Mouse (Mus musculus): ENCODE results near the gene Snap25. TPM values are rescaled to one million over a fixed set of nuclear protein-coding genes. Genes with fewer than 3 reads are reported as not detected.

Gene Snap25
- total RNA-seq, 2 experiments from 2014 or later: not detected

DNA sequence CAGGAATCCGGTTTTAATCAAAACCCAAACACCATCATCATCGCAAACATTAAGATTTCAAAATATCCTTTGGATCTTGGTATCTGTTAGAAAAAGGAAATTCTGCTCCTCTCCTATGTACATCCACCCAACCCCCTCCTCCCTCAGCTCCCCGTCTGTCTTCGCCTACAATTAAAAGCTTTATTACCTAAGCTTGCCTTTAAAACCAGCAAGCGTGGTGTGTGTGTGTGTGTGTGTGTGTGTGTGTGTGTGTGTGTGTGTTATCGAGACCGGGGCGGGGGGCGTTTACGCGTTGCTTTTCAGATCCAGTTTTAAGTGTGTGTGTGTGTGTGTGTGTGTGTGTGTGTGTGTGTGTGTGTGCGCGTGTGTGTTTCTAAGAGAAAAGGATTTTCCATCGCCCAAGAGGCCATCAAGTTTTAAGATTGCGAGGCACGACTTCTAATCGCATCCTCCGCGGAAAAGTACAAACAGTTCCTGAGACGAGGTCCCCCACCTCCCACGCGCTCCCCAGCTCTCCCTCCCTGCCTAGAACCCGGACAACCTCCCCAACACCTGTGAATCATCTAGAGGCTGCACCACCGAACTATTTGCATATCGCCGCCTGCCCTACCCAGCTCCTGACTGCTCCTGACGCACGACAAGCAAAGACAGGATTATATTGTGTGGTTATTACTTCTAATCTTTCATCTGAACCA, 1.4 kb upstream of the Snap25 start:
- ATAC-seq (ENCODE audit: poor library complexity, severe bottlenecking): no peak

GRCm38 (mm10) chr2:136712441-136713015, 725 bp upstream of the Snap25 start:
- no peak for ATAC-seq (ENCODE audit: poor library complexity, severe bottlenecking)

DNA sequence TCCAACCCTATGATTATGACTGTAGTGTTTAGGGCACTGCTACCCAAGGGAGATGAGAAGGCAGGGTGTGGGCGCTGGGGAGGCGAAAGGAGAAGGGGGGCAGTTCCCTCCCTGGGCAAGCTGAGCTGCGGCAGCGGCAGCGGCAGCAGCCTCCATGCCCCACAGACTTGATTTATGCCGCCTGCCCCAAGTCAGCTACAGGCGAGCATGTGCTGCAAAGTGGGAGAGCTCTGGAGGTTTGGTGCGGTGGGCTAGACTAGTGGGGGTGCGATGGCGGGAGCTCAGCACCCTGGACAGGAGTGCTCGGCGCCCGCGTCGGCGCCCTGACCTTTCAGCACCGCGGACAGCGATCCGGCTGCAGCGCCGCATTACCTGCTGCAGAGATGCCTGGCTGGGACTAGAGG, 757 bp downstream of the Snap25 start:
- ATAC-seq (ENCODE audit: poor library complexity, severe bottlenecking): peak; percentile 66; the same call in 1 of the 2 replicates

DNA sequence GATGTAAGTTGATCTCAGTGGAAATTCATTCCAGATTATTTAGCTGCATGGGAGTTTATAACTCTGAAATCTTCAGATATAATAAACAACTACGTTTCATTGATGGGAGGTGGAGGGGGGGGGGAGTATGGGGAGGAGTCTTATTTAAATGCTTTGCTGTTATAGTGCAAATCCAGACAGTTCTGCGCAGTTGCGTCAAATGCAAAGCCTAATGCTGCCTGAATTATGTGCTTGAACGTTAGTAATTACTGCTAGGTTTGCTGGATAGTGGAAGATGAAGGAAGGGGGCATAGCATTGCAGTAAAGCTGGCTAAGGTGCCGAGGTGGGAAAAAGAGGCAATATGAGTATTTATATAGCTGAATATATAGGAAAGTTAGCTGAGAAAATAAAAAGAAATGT, 2.3 kb downstream of the Snap25 start:
- ATAC-seq (ENCODE audit: poor library complexity, severe bottlenecking): no peak

DNA sequence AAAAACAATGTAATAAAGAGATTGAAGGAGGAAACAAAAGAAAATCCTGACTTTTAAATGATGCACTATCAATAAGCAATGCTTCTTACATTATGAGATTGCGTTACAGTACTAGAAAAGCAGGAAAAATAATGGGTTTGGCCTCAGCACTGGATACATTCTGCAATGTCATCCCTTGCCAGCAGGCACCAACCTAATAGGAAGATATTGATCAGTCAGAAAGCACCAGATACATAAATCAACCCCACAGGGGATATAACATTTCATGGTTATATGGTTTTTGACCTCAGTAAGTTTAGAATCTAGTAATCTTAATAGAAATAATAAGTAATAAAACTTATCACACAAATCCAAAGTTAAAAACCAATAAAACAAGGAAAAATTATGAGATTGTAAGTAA, 3.1 kb downstream of the Snap25 start:
- ATAC-seq (ENCODE audit: poor library complexity, severe bottlenecking): no peak

GRCm38 (mm10) chr2:136720235-136720634, 7.0 kb downstream of the Snap25 start:
- no peak for ATAC-seq (ENCODE audit: poor library complexity, severe bottlenecking)

- no peak for ATAC-seq (ENCODE audit: poor library complexity, severe bottlenecking)
These were observed 25.0 kb downstream of the Snap25 start for GRCm38 (mm10) chr2:136738260-136738659.

DNA sequence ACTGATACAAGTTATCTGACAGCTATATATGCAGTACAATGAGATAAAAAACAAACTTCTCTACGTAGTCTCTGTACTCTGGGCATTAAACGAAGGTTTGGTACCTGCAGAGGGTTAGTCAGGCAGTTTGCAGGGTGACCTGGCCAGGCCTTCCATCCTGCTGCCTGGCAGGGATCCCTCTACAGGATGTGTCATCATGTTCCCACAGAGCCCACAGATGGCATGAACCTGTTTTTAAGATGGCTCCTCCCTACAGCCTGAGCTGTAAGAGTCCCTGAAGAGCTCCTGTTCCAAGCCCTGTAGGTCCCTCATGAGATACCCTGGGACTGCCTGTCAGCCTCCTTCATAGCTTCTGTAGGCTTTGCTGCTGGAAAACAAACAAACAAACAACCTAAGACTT, 29.0 kb downstream of the Snap25 start:
- ATAC-seq (ENCODE audit: poor library complexity, severe bottlenecking): no peak

DNA sequence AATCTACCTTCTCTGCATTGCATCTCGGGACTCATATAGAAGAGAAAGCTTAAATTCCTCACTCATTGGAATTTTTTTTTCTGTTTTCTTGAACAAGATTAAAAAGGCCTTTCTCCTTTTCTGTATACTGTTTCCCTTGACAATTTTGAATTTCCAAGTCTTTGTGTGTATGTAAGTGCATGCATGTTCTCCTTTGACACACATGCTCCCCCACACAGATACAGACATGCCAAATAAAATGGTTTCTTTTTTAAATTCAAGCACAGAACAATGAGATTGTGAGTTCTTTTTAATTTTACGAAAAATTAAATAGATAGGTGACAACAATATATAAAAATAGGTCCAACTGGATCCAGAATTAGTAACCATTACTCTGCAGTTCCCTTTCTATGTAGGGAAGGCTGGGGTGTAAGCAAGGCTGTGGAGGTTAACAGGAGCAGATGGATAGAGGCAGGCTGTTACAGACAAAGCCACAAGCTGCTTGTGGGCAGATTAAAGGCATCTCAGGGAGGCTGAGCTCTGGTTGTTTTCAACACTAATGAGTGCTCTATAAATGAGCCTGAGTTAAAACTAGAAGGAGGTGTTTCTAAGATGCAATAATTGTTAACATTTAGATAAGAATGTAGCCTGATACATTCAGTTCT, 31.6 kb downstream of the Snap25 start:
- ATAC-seq (ENCODE audit: poor library complexity, severe bottlenecking): no peak

GRCm38 (mm10) chr2:136745327-136745994, 32.2 kb downstream of the Snap25 start:
- no peak for ATAC-seq (ENCODE audit: poor library complexity, severe bottlenecking)

DNA sequence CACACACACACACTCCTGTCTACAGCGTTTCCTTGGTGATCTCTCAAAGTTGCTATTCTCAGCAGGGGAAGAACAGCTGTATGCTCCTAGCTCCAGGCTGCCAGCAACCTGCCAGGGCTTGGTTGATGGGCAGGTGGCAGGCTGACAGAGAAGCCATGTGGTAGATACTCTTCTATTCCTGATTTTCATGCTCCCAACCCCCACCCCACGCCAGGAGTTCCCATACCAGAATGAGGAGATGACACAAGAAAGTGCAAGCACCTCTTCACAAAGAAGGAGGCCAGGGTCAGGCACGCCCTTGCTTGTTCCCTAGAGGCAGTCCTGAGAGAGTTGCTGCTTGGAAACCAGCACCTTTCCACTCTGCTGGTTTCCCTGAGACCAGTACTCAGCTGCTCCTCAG, 40.4 kb downstream of the Snap25 start:
- ATAC-seq (ENCODE audit: poor library complexity, severe bottlenecking): no peak

DNA sequence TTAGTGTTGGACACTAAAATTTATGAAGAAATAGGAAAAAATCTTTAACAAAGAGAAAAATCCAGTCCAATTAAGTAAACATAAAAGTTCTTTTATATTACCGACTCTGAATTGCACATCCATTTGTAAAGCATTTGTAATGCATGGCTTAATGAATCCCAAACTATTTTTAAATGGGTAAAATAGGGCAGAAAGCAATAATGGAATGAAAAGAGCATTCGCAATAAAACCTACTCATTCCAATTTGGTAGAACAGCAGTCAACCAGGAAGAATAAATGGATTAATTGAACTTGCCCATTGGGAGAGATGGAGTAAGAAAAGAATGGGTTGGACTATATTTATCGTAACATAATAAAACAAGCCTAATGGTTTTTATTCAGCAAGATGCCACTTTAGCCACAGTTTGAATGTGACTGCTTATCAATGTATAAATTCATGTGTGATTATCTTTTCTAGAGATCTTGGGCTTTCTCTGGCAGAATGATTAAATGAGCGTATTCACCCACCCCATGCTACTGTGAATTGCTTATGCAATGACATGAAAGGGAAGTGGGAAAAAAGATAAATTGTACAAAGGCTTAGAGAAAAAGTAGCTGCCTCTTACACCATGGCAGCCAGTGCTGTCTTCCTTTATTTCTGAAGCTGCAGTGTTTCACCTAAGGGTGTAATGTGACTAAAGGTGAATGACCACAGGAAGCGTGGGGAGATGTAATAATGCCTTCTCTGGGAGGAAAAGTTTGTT, 45.7 kb downstream of the Snap25 start:
- ATAC-seq (ENCODE audit: poor library complexity, severe bottlenecking): no peak

DNA sequence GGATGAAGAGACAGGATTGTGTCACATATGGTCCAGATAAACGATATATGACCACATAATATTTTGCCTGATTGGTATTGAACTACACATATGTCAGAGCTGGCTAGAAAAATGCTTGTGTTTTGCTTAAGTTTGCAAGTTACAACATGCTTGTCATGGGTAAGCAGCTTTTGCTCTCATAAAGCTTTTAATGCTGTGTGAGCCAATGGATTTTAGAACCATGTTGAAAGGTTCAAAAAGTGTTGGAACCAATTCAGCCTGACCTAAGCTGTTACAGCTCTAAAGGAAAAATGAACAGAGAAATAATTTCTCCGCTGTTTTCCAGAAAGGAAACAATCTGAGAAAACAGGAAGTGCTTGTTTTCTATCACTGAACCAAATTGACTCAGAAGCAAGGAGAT, 64.9 kb downstream of the Snap25 start:
- no peak for ATAC-seq (ENCODE audit: poor library complexity, severe bottlenecking)

- no peak for ATAC-seq (ENCODE audit: poor library complexity, severe bottlenecking)
These were observed 65.4 kb downstream of the Snap25 start for GRCm38 (mm10) chr2:136778674-136779073.

DNA sequence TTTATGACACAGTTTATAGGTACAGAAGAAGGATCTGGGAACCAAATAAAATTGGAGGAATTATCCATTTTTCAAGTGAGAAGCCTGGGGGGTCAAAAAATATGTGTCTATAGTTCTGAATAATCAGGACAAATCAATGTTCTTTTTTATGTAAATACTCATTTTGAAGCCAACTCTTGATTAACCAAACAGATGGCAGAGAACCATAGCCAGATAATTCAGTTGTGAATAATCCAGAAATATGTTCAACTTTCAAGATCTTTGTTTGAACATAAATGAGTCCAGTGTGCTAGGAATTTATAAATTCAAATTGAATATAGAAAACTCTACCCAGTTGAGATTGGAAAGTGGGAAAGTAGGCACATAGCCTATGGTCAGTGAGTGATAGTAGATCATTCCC, 67.0 kb downstream of the Snap25 start:
- ATAC-seq (ENCODE audit: poor library complexity, severe bottlenecking): no peak

- no peak for ATAC-seq (ENCODE audit: poor library complexity, severe bottlenecking)
These were observed 71.1 kb downstream of the Snap25 start for GRCm38 (mm10) chr2:136784310-136784709.

GRCm38 (mm10) chr2:136788379-136788778, 75.1 kb downstream of the Snap25 start:
- no peak for ATAC-seq (ENCODE audit: poor library complexity, severe bottlenecking)

- no peak for ATAC-seq (ENCODE audit: poor library complexity, severe bottlenecking)
These were observed 83.3 kb downstream of the Snap25 start for GRCm38 (mm10) chr2:136796518-136796917.

DNA sequence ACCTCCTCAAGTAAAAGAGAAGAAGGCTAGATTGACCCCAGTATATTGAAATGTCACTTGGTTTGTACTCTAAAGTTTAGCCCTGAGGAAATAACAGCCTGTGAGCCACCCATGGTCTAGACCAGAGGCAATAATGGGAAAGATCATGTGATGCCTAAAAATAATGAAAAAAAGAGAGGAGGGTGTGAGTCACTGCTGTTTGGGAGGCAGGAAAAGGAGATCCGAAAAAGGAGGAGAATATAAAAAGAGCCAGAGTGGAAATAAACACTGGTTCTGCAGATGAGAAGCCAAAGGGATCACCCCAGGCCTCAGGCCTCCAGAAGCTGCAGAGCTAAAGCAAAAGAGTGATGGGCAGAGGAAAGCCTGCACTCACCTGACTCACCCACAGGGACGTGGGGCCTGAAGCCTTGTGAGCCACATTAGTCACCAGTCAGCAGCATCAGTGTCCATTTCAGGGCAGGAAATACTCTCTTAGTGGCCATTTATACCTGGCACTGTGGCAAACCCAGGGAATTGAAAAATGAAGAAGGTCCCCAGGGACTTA, 85.7 kb downstream of the Snap25 start:
- no peak for ATAC-seq (ENCODE audit: poor library complexity, severe bottlenecking)

DNA sequence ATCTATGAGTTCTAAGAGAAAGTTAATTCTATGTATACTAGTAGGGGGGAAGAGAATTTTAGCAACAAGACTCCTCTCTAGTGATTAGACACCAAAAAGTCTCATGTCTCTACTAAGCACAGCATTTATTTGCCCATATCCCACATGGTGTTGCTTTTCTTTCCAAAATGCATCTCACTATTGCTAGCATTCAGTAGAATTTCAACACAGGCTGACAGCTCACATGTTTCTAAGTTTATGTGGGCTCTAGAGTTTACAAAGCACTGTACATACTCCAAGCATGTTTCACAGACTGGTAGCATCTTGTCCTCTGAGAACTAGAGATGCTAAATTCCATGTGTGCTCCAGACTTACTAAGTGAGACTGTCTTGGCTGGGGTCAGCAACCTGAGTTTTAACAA, 87.8 kb downstream of the Snap25 start:
- no peak for ATAC-seq (ENCODE audit: poor library complexity, severe bottlenecking)

GRCm38 (mm10) chr2:136802076-136802475, 88.8 kb downstream of the Snap25 start:
- ATAC-seq (ENCODE audit: poor library complexity, severe bottlenecking): no peak
